Mouse (Mus musculus) C2C12 (cell line): ENCODE measurements around the gene Pth2.

ENCODE experiments used
- CEBPB ChIP-seq: IDR thresholded peaks from one replicate; pipeline ENCODE4 v1.6.1; 2011; ENCODE audit warnings: low read depth, mild to moderate bottlenecking, control low read depth, moderate library complexity
- CTCF ChIP-seq: IDR thresholded peaks from one replicate; pipeline ENCODE4 v1.5.1; 2011; ENCODE audit not compliant: control insufficient read depth, insufficient read depth, insufficient read length
- FOSL1 ChIP-seq: IDR thresholded peaks from one replicate; pipeline ENCODE4 v1.8.0; 2011; ENCODE audit warnings: mild to moderate bottlenecking, low read length; ENCODE audit not compliant: poor library complexity, insufficient read depth, severe bottlenecking
- MAX ChIP-seq: IDR thresholded peaks from one replicate; pipeline ENCODE4 v1.6.1; 2011; ENCODE audit warnings: mild to moderate bottlenecking, control low read depth
- MYOD1 ChIP-seq: IDR thresholded peaks from one replicate; pipeline ENCODE4 v1.6.1; 2011; ENCODE audit warnings: low read depth; ENCODE audit not compliant: control insufficient read depth, insufficient read length
- MYOG ChIP-seq: IDR thresholded peaks from one replicate; pipeline ENCODE4 v1.6.1; 2011; ENCODE audit not compliant: control insufficient read depth, insufficient read length; ENCODE audit errors: extremely low read depth
- USF1 ChIP-seq: IDR thresholded peaks from one replicate; pipeline ENCODE4 v1.6.1; 2011; ENCODE audit warnings: low read depth, mild to moderate bottlenecking, control low read depth, moderate library complexity

- TF ChIP-seq CTCF (no peak), MYOG (no peak), MYOD1 (peak; percentile 82), USF1 (no peak), MAX (no peak), CEBPB (no peak), FOSL1 (no peak)
Measured at GRCm38 (mm10) chr7:45191161-45191560, 10.4 kb downstream of the Pth2 start.
